Mouse (Mus musculus) brain, embryonic 14.5 days (tissue): ENCODE results near the gene Fcrla.

Experiments used
- CTCF ChIP-seq: fragments of 200-500 bp; IDR thresholded peaks from 2 replicates; pipeline ENCODE4 v1.5.1; 2012; ENCODE audit warnings: inconsistent platforms, mild to moderate bottlenecking, moderate library complexity, borderline replicate concordance; ENCODE audit not compliant: insufficient read depth, insufficient read length; ENCODE audit errors: extremely low read depth
- POLR2A ChIP-seq: fragments of 200-500 bp; IDR thresholded peaks from 2 replicates; pipeline ENCODE4 v1.6.1; 2012; ENCODE audit warnings: mild to moderate bottlenecking, inconsistent platforms, borderline replicate concordance; ENCODE audit not compliant: poor library complexity, insufficient read depth, insufficient read length, severe bottlenecking; ENCODE audit errors: extremely low read depth

DNA sequence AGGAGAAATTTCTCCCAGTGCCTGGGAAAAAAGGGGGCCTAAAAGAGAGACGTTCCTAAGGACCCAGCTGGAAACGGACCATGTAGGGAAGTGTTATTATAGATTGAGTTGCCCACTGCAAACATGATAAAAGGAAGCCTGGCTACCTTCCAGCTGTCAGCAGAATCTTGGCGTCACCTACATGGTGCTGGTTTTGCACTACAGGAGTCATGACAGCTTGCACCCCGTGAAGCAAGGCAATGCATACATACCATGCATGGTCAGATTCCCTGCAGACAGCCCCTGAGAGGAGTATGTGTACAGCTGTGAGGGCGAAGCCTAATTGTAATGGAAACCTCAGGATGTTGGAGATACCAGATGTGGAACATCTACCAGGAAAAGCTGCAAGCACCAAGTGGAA is 11.7 kb downstream of the Fcrla start:
- TF ChIP-seq CTCF, result no peak
- TF ChIP-seq POLR2A, result no peak
